Mouse (Mus musculus): ENCODE measurements around the gene Ubqln4. TPM values are rescaled to one million over a fixed set of nuclear protein-coding genes. Genes with fewer than 3 reads are reported as not detected.

The Ubqln4 gene
- polyA plus RNA-seq (2012; ENCODE audit: insufficient read depth, insufficient read length, low replicate concordance, missing spikeins) = 138 TPM in 1 of 2 replicates, not detected in the other

DNA sequence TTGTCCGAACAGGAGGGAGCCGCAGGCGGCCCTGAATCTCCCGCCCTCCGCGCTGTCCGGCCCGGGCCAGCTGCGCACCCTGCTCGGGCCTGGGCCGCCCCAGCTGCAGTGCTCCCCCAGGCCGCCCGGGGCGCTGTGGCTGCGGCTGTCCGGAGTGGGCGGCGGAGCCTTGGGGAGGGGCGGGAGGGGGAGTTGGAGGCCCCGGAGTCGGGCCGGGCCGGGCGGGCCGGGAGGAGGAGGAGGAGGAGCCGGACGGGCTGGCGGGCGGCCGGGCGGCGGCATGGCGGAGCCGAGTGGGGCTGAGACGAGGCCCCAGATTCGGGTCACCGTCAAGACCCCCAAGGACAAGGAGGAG is at the start of gene Ubqln4:
Gene Ubqln4, plus strand, starts transcription at position 234 of the 355 bp plus-strand sequence.
- Histone ChIP-seq H3K4me1 (ENCODE audit: control insufficient read depth, insufficient read depth, low read length) (peaks cover 11% of the 10 kb centered on the region), H3K4me3 (ENCODE audit: insufficient read depth, low read depth, low read length) (peak within 1 kb of the TSS; percentile 91), H3K27ac (ENCODE audit: insufficient read depth, low read depth, low read length) (peak within 1 kb of the TSS; percentile 88)
- TF ChIP-seq CTCF (IDR thresholded peaks at IDR 0.05; ENCODE audit: insufficient read depth, low read depth, low read length) (peak; percentile 80), POLR2A (IDR thresholded peaks at IDR 0.05; ENCODE audit: insufficient read depth, low read depth, low read length) (peak; percentile 51)
- WGBS = under 1% methylated on average over 35 of the region's 37 CpGs

DNA sequence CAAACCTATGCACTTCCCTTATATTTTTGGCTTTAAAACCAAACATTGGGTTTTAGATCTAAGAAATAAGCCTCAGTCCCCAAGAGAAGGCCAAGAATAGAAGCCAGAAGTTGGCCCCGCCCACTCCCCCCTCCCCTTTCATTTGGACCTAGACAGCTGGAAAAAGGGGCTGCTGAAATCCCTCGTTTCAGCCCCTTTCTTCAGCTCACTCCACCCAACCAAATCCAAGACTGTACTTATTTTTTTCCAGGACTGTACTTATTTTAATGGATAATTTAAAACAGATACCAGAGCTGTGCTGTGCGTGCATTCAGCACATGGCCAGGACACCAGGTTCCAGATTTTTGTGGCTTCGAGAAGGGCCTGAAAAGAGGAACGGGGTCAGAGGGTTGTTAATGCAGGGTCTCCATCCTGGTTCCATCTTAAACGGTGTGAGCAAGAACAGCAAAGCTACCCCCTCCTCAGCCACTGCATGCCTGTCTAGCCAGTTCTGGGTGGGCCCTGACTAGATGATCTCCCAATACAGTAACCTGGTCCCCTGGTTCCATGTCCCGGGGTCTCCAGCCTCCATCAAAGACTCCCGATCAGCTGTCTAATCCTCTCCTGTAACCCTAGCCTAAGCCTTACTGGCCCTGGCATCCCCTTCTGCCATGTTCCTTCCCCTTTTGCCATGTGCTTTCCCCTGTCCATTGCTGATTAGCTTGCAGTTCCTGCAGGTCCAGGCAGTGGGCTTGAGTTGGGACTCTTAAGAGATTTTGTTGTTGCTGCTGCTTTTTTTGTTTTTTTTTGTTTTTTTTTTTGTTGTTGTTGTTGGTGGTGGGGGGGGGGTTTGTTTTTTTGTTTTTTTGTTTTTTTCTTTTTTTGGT is 49.4 kb upstream of the Ubqln4 start:
- WGBS = 35% methylated on average over 8 of the region's 8 CpGs
- no peak for TF ChIP-seq POLR2A (IDR thresholded peaks at IDR 0.05; ENCODE audit: insufficient read depth, low read depth, low read length)
- no peak for TF ChIP-seq CTCF (IDR thresholded peaks at IDR 0.05; ENCODE audit: insufficient read depth, low read depth, low read length)
- Histone ChIP-seq H3K27ac (ENCODE audit: insufficient read depth, low read depth, low read length) (peak overlapping the region; percentile 74), H3K4me3 (ENCODE audit: insufficient read depth, low read depth, low read length) (no peak overlapping the region), H3K4me1 (ENCODE audit: control insufficient read depth, insufficient read depth, low read length) (peaks cover 37% of the 10 kb centered on the region)

DNA sequence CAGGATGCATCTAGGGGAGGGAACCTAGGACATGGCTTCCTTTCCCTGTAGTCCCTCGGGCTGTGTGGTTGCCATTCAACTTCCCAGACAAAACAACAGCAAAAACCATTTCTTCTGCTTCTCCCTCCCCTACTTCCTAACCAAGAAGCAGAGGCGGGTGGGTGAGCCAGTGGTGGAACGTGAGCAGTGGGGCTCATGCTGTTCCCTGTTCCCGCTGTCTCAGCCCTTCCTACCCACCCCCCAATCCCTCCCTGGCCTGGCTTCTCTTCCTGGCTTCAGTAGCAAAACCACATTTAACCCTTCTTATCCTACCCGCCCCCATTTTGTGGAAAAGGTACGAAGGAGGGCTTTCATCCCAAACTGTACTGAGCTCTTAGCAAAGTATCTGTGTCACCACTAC is 48.5 kb upstream of the Ubqln4 start:
- whole genome bisulfite sequencing = 46% methylated on average over 6 of the region's 6 CpGs
- TF ChIP-seq POLR2A (IDR thresholded peaks at IDR 0.05; ENCODE audit: insufficient read depth, low read depth, low read length) = no peak
- no peak for TF ChIP-seq CTCF (IDR thresholded peaks at IDR 0.05; ENCODE audit: insufficient read depth, low read depth, low read length)
- Histone ChIP-seq H3K27ac (ENCODE audit: insufficient read depth, low read depth, low read length) (no peak overlapping the region), H3K4me3 (ENCODE audit: insufficient read depth, low read depth, low read length) (no peak overlapping the region), H3K4me1 (ENCODE audit: control insufficient read depth, insufficient read depth, low read length) (peaks cover 43% of the 10 kb centered on the region)

DNA sequence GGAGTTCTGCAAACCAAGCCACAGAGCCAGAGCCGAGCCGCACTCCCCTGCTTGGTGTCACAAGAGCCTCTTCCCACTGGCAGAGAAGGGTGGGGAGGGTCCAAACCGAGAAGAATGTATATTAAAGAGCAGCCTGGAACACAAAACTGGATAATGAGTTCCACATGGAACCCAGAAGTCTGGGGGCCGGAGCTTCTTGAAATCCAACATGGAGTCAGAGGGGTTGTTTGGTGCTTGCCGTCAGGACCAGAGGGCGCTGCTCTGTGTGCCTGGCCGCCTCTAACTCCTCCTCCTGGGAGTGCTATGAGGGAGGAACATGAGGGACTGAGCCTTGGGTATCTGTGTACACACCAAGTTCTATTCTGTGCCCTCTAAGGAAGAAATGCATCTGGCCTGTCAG is 47.8 kb upstream of the Ubqln4 start:
- TF ChIP-seq POLR2A (IDR thresholded peaks at IDR 0.05; ENCODE audit: insufficient read depth, low read depth, low read length) = no peak
- TF ChIP-seq CTCF (IDR thresholded peaks at IDR 0.05; ENCODE audit: insufficient read depth, low read depth, low read length) = no peak
- Histone ChIP-seq H3K27ac (ENCODE audit: insufficient read depth, low read depth, low read length) (no peak overlapping the region), H3K4me1 (ENCODE audit: control insufficient read depth, insufficient read depth, low read length) (peaks cover 41% of the 10 kb centered on the region), H3K4me3 (ENCODE audit: insufficient read depth, low read depth, low read length) (no peak overlapping the region)
- WGBS = 62% methylated on average over 7 of the region's 7 CpGs

DNA sequence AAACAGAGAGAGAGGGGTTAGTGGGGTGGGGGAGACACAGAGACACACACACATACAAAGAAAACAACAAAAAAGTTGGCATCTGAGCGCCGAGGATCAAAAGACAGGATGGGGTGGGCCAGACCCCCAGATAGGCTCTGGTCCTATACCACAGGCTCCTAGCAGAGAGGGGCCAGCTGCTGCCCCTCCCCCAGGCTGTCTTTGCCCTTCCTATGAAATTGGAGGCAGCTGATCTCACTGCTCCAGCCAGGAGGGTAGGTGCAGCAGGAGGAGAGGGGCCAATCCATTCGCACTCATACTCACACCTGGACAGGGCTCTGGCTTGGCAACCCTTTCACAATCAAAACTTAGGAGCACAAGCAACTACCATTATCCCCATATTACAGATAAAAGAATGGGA is 44.3 kb upstream of the Ubqln4 start:
- peaks cover 55% of the 10 kb centered on the region for H3K4me1 ChIP-seq (ENCODE audit: control insufficient read depth, insufficient read depth, low read length)
- no peak for TF ChIP-seq POLR2A (IDR thresholded peaks at IDR 0.05; ENCODE audit: insufficient read depth, low read depth, low read length)
- TF ChIP-seq CTCF (IDR thresholded peaks at IDR 0.05; ENCODE audit: insufficient read depth, low read depth, low read length) = no peak
- H3K27ac ChIP-seq (ENCODE audit: insufficient read depth, low read depth, low read length) = peak overlapping the region; percentile 95
- 78% methylated on average over 3 of the region's 3 CpGs for WGBS
- no peak overlapping the region; the same call in 1 of the 2 replicates for H3K4me3 ChIP-seq (ENCODE audit: insufficient read depth, low read depth, low read length)

DNA sequence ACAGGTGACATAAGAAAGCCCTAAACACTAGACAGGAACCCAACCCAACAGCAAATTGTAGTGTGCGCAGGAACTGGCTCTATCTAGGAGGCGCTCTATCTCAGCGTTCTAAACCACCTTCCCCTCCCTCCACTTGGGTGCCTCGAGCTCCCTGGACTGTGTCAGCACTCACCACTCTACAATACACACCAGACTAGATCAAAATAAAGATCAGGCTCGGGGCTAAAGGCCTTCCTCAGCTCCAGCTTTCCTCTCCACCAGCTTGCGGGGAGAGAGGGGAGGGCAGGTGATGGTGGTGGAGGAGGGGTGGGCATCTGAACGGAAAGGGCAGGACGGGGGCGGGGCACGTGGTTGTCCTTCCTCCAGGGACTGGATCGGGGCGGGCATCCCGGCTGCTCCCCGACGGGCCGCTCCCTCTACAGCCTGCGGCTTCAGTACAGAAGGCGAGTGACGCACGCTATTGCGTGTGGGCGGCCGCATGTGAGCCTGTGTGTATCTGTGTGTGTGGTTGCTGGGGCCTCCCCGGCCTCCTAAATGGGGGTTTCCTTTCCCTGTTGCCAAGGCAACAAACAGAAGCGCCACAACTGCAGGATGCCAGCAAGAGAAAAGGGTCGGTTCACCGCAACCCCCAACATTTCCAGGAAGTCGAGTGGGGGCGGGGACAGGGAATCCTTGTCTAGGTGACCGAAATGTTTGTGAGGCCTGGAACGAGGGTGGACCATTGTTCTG is 43.7 kb upstream of the Ubqln4 start, which contains the start of gene Lmna:
Gene Lmna, minus strand, starts transcription at position 265 of the 729 bp plus-strand sequence.
- peak within 1 kb of the TSS; percentile 50 for H3K4me3 ChIP-seq (ENCODE audit: insufficient read depth, low read depth, low read length)
- peaks cover 53% of the 10 kb centered on the region for H3K4me1 ChIP-seq (ENCODE audit: control insufficient read depth, insufficient read depth, low read length)
- H3K27ac ChIP-seq (ENCODE audit: insufficient read depth, low read depth, low read length) = peak within 1 kb of the TSS; percentile 95
- TF ChIP-seq POLR2A (IDR thresholded peaks at IDR 0.05; ENCODE audit: insufficient read depth, low read depth, low read length) (peak; percentile 27; the same call in 1 of the 2 replicates), CTCF (IDR thresholded peaks at IDR 0.05; ENCODE audit: insufficient read depth, low read depth, low read length) (peak; percentile 31; the same call in 1 of the 2 replicates)
- WGBS = 2% methylated on average over 31 of the region's 31 CpGs

DNA sequence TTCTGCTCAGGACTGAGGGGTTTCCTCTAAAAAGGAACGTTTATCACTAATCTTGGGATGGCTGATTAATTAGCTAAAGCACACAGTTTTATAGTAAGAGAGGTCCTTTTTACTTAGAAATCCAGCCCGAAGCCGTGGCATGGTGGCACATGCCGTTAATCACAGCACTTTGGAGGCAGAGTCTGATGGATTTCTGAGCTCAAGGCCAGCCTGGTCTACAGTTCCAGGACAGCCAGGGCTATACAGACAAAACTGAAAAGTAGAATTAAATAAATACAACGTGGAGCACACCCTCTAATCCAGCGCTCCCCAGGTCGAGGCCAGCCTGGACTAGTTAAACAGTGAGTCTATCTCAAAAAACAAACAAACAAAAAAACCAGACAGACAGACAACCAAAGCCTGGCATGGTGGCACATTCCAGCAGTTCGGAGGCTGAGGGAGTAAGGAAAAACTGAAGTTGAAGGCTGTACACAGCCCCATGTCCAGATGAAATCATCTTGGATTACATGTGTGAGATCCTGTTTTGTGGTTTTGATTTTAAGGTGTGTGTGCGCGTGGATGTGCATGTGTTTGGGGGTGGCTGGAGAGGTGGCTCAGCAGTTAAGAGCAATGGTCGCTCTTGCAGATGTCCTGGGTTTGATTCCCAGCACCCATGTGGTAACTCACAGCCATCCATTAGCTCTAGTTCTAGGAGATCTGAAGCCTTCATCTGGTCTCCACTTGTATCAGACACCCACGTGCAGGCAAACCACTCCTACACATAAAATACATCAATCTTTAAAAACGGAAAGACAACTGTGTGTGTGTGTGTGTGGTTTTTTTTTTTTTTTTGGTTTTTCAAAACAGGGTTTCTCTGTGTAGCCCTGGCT is 42.9 kb upstream of the Ubqln4 start:
- TF ChIP-seq POLR2A (IDR thresholded peaks at IDR 0.05; ENCODE audit: insufficient read depth, low read depth, low read length) (no peak), CTCF (IDR thresholded peaks at IDR 0.05; ENCODE audit: insufficient read depth, low read depth, low read length) (no peak)
- WGBS = 48% methylated on average over 13 of the region's 13 CpGs
- Histone ChIP-seq H3K27ac (ENCODE audit: insufficient read depth, low read depth, low read length) (peak overlapping the region; percentile 30), H3K4me1 (ENCODE audit: control insufficient read depth, insufficient read depth, low read length) (peaks cover 46% of the 10 kb centered on the region), H3K4me3 (ENCODE audit: insufficient read depth, low read depth, low read length) (peak overlapping the region; percentile 50)

DNA sequence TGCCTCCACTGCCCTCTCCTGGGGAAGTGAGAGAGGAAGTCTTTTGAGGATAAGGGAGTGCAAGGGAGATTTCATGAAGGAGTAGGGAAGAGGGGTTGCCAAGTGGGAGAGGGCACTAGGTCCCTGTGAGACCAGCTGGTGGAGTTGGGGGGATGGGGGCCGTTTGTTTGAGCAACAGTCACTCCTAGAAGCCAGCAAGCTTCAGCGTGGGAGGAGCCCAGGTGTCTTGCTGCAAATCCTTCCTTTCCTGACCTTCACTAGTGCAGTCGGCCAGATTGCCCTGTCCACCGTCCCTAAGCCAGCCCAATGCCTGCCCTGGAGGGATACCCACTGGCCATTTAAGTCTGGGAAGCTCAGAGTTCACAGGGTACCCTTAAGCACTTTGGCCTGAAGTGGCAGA is 42.0 kb upstream of the Ubqln4 start:
- WGBS = 68% methylated on average over 4 of the region's 4 CpGs
- Histone ChIP-seq H3K27ac (ENCODE audit: insufficient read depth, low read depth, low read length) (no peak overlapping the region), H3K4me1 (ENCODE audit: control insufficient read depth, insufficient read depth, low read length) (peaks cover 46% of the 10 kb centered on the region), H3K4me3 (ENCODE audit: insufficient read depth, low read depth, low read length) (no peak overlapping the region)
- TF ChIP-seq CTCF (IDR thresholded peaks at IDR 0.05; ENCODE audit: insufficient read depth, low read depth, low read length) = no peak
- no peak for TF ChIP-seq POLR2A (IDR thresholded peaks at IDR 0.05; ENCODE audit: insufficient read depth, low read depth, low read length)
